Mouse (Mus musculus) erythroblast, embryonic 14.5 days (primary cell): ENCODE results near the gene Eef1akmt4.

Experiments
- GATA1 ChIP-seq: IDR thresholded peaks from 2 replicates; pipeline ENCODE4 v1.6.1; 2012; ENCODE audit warnings: low read length, inconsistent platforms, mixed read lengths
- TAL1 ChIP-seq: IDR thresholded peaks from 3 replicates; pipeline ENCODE4 v1.6.1; 2012; ENCODE audit warnings: low read length, inconsistent platforms, mixed read lengths

DNA sequence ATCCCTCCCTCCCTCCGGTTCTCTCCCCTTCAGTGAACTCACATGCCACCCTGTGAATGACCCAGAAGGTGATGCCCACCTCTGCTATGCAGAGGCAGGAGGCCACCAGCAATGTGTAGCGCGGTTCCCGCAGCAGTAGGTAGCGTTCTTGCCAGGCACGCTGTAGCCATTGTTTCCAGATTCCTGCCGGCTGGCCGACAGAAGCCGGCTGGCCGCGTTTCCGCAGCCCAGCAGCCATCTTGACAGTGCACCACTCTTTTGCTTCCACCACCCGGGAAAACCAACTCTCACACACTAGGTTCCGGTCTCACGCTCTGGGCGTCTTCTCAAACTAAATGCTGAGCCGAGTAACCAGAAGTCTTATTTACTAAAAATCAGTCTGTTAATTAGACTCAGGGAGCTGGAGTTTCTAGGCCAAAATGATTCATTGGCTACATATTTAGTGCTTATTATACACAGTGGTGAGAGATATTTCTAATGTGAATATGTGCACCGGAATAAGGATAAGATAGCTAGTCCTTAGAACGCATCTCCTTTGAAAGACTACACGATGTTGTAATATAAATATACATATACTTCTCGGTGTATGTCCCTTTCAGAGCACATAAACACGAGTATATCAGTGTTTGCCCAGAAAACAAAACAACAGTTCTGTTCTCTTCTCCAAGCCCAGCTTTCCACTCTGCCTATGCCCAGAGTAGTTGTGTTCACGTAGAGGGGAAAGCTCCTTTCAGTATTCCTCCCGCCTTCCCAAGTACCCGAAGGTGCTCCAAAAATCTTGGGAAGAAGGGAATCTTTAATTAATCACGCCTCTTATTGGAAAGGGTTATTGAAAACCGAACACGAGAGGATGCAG lies 664 bp upstream of the Eef1akmt4 start:
- TF ChIP-seq GATA1: no peak
- TF ChIP-seq TAL1: no peak
